8 mouse cellular contexts compared by ENCODE assay signal in genomic region chr7:45103652-45104180, GRCm38 (mm10). TPM values are rescaled to one million over a fixed set of nuclear protein-coding genes. Genes with fewer than 3 reads are reported as not detected.
DNase-seq lines count a peak whose midpoint lies in the region; ATAC-seq and TF ChIP-seq lines count a peak whose summit lies in the region.

Gene Fcgrt, minus strand, starts transcription at chr7:45103851.

- TF ChIP-seq POLR2A in bone marrow macrophage, adult 2 months (IDR thresholded peaks at IDR 0.05; ENCODE audit: borderline replicate concordance, low read depth, low read length): no peak

- 0 out of 2 replicates have a peak within 1 kb of the TSS, but pooled peaks have one; percentile 16 for H3K9ac ChIP-seq in hindbrain, embryonic 14.5 days
- peak within 1 kb of the TSS; percentile 60 for H3K9ac ChIP-seq in stomach, embryonic 14.5 days (replicated peaks; ENCODE audit: low read depth, low read length)

- H3K36me3 ChIP-seq in hindbrain, embryonic 14.5 days (replicated peaks; ENCODE audit: control insufficient read depth, insufficient read depth): no peaks in the 10 kb centered on the region
- H3K36me3 ChIP-seq in stomach, embryonic 14.5 days (ENCODE audit: control insufficient read depth, insufficient read depth, low read length): no peaks in the 10 kb centered on the region

- H3K27ac ChIP-seq in bone marrow macrophage, adult 2 months (ENCODE audit: insufficient read depth, low read depth, low read length): peak within 1 kb of the TSS; percentile 63
- H3K27ac ChIP-seq in hindbrain, embryonic 14.5 days: no peak within 1 kb of the TSS
- peak within 1 kb of the TSS; percentile 54; the same call in 1 of the 2 replicates for H3K27ac ChIP-seq in left cerebral cortex, adult 2 months
- H3K27ac ChIP-seq in stomach, embryonic 14.5 days (ENCODE audit: low read length): peak within 1 kb of the TSS; percentile 92

- peak within 1 kb of the TSS; percentile 53 for H3K4me3 ChIP-seq in bone marrow macrophage, adult 2 months (ENCODE audit: insufficient read depth, low read length)
- H3K4me3 ChIP-seq in hindbrain, embryonic 14.5 days (replicated peaks; ENCODE audit: low read length): no peak within 1 kb of the TSS
- peak within 1 kb of the TSS; percentile 39 for H3K4me3 ChIP-seq in left cerebral cortex, adult 2 months
- peak within 1 kb of the TSS; percentile 32 for H3K4me3 ChIP-seq in stomach, embryonic 14.5 days (ENCODE audit: low read depth, low read length)

- DNase-seq in NIH3T3 (ENCODE audit: low read depth): peak; percentile 99
- DNase-seq in gastrocnemius, adult 8-10 months (ENCODE audit: low spot score in 2 of 2): peak; percentile 94 to 96
- no peak for DNase-seq in hindbrain, embryonic 14.5 days (ENCODE audit: low spot score)
- peak; percentile 25 to 46 for DNase-seq in left cerebral cortex, adult 2 months (ENCODE audit: extremely low spot score in 1 of 2, low spot score in 2 of 2)
- DNase-seq in lung, postnatal 36 days: peak; percentile 98
- DNase-seq in natural killer cell, adult 2 months (ENCODE audit: low spot score in 2 of 2): no peak

- no peaks in the 10 kb centered on the region for H3K9me3 ChIP-seq in hindbrain, embryonic 14.5 days (ENCODE audit: control insufficient read depth, low read length)
- no peaks in the 10 kb centered on the region for H3K9me3 ChIP-seq in stomach, embryonic 14.5 days (ENCODE audit: control insufficient read depth, low read depth, low read length)

- ATAC-seq in hindbrain, embryonic 14.5 days (ENCODE audit: low FRiP score): no peak; the same call in 1 of the 2 replicates
- ATAC-seq in stomach, embryonic 14.5 days (ENCODE audit: insufficient number of reproducible peaks, insufficient read depth, low FRiP score, low read depth): peak; percentile 94

- 70% methylated on average over 7 of the region's 7 CpGs for WGBS in hindbrain, embryonic 14.5 days
- 22% methylated on average over 7 of the region's 7 CpGs for WGBS in stomach, embryonic 14.5 days

- intact Hi-C loops in left cerebral cortex, adult 2 months (cut with DNase I): no loop called here

- H3K27me3 ChIP-seq in hindbrain, embryonic 14.5 days (ENCODE audit: control insufficient read depth, insufficient read depth, low read length): no peaks in the 10 kb centered on the region
- no peaks in the 10 kb centered on the region for H3K27me3 ChIP-seq in stomach, embryonic 14.5 days (ENCODE audit: control insufficient read depth, insufficient read depth, low read length)

- no peak for TF ChIP-seq CTCF in bone marrow macrophage, adult 2 months (IDR thresholded peaks at IDR 0.05; ENCODE audit: low read depth, low read length)
- TF ChIP-seq CTCF in left cerebral cortex, adult 2 months (IDR thresholded peaks at IDR 0.05): no peak

- peak within 1 kb of the TSS; percentile 34 for H3K4me2 ChIP-seq in hindbrain, embryonic 14.5 days (replicated peaks)
- H3K4me2 ChIP-seq in stomach, embryonic 14.5 days (replicated peaks; ENCODE audit: low read depth, low read length): peak within 1 kb of the TSS; percentile 53

- H3K4me1 ChIP-seq in bone marrow macrophage, adult 2 months (ENCODE audit: control insufficient read depth, insufficient read depth, low read length): peaks cover 12% of the 10 kb centered on the region
- no peaks in the 10 kb centered on the region for H3K4me1 ChIP-seq in hindbrain, embryonic 14.5 days (replicated peaks; ENCODE audit: control insufficient read depth, insufficient read depth, low read length)
- peaks cover 26% of the 10 kb centered on the region for H3K4me1 ChIP-seq in stomach, embryonic 14.5 days (ENCODE audit: control insufficient read depth, insufficient read depth, low read length)

RNA-seq across cellular contexts. Expression of gene Fcgrt, which starts in this region (rescaled TPM):
- 149 and 150 TPM in 2 replicates for polyA plus RNA-seq in bone marrow macrophage, adult 2 months (2012; ENCODE audit: insufficient read depth, insufficient read length, missing spikeins)
- total RNA-seq in gastrocnemius, adult 8-10 months (2022): 10 to 100 TPM; 23.8 to 37.0 (median 30.0) TPM
- polyA plus RNA-seq in hindbrain, embryonic 14.5 days (2014; fragmentation: Nextera tagmentation; extraction: Ambion mirVana): 37.7 and 40.5 TPM in 2 replicates
- total RNA-seq in left cerebral cortex, adult 2 months (2021): 10 to 100 TPM; 16.7 to 23.4 TPM
- polyA plus RNA-seq in stomach, embryonic 14.5 days (2014; fragmentation: Nextera tagmentation; extraction: Ambion mirVana): 78.6 and 79.9 TPM in 2 replicates

Comparison
In these comparisons a context has a peak if more than half of its experiments do, and no peak if none do; other contexts are left out.
1. DNase-seq: peak in NIH3T3 (single experiment), gastrocnemius, adult 8-10 months (2 of 2), left cerebral cortex, adult 2 months (2 of 2) and lung, postnatal 36 days (single experiment); none in hindbrain, embryonic 14.5 days (single experiment) and natural killer cell, adult 2 months (0 of 2).